Mouse (Mus musculus) right cerebral cortex, adult 18-20 months (tissue): Measurements from ENCODE around the gene Fam110c.
A peak's percentile ranks its signal among the peaks of the same experiment; 100 is the strongest.
"Not testable (repeated sequence)": the region's sequence is repeated elsewhere in the genome, so short reads cannot be mapped to it uniquely, and the experiment has no call there.

Experiments used
- DNase-seq: peaks from one replicate; pipeline ENCODE4 v3.0.0; 2022; ENCODE audit warnings: mixed read lengths

Fam110c gene

DNA sequence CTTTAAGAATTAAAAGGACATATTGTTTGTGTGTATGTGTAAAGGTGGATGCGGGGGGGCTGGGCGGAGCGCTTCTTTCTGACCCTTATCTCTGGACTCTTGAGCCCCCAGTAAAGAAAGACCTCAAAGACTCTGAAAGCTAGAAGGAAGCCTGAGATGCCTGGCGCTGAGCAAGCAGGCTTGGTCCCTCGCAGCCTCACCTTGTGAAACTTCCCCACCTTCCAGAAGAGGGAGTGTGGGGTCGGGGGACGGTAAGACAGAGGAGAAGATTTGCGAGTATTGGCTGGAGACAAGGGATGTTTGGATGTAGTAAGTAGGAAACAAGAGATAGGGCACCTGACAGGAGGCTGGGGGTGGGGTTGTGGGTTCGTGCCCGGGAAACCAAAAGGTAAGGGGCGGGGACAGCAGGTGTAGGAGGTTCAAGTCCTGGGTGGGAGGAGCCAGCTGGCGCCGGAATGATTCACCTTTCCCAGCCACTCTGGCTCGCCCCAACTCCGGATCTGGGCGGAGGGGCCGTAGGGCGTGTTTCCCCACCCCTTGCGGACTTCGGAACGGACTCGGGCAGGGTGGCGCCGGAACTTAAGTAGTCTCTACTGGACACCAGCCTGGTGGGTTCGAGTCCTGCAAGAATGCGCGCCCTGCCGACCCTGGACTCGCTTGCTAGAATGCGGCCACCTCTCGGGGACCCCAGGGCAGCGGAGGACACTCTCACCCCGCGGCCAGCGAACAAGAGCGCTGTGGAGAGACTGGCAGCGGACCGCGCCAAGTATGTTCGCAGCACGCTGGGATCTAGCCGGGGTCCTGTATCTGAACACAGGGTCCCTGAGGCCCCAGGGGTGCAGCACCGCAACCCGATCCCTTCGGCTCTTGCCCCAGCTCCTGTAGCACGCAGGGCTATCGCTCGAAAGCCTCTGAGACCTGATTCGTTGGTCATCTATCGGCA, at the start of gene Fam110c:
TSS of gene Fam110c (plus strand) at position 450 of the 943 bp plus-strand sequence.
- no peak for DNase-seq

DNA sequence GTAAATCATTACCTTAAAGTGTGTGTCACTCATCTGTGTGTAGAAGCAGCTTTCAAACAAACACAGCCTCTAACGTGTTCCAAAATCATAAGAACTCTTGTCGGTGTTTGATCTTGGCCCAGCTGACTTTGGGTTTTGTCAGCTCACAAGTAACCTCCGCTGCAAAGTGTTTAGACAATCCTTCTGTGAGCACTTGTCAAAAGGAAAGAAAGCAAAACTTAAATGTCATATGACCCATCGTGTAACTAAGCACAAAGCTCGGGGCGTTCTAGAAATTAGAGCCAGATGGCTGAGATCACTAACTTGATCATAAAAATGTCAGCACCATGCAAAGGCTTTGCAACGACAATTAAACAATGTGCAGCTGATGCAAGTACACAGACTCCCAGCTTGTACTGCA, 47.2 kb upstream of the Fam110c start:
- DNase-seq: no peak

DNA sequence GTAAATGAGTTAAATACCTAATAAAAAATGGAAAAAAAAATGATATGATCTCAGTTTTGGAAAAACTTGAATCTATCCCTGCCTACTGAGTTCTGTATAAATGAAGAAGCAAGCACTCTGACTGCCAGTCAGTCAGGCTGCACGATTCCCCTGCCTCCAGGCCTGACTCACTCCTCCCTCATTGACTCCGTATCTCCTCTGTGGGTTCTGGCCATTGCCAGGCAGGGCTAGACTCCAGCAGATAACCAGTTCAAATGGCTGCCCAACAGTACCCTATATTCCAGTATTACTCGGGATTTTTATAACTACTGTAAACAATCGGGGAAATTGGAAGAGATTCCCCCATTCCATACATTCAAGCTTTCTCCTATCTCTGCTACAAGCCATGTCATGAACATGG, 21.6 kb upstream of the Fam110c start:
- no peak for DNase-seq

DNA sequence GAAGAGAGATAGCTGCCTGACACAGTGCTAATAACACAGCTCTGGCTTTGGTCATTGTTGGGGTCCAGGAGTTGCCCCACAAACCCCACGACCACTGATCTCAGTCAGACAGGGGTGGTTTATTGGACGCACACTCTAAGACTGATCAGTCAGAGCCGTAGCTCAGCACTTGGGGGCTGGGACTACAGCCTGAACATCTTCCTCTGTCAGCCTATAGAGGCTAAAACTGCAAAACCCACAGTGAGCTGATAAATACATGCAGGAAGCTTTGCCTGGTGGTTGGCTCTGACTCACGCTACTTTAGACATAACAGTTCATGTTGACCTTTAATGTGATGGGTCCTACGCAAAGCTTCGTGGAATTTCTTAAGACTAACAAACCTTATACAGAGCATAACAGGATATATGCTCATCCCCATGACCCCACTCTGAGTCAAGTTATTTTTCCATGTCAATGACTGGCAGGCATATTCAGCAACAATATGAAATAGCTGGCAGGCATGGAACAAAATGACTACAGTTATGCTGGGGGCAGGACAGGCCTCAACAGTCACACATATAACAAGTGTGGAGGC, 17.3 kb upstream of the Fam110c start:
- no peak for DNase-seq

DNA sequence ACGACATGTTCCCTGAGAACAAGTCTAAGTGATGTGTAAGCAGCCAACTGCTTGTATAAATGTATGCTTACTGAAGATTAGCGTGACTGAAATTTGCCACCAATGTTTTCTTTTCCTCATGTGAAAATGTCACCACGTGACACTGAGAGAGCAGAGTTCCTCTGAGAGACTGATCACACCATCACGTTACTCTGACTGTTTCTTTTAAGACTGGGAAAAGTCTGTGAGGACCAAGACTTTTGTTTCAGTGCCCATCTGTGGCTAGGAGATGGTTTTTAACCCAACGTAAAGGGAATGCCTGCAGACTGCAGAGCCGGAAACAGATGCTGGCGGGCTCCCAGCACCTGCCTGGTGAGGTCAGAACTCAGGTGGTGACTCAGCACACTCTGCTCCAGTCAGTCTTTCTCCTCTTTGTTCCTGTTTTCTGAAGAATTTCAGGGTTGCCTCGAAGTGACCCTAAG, 14.2 kb upstream of the Fam110c start:
- DNase-seq: no peak

DNA sequence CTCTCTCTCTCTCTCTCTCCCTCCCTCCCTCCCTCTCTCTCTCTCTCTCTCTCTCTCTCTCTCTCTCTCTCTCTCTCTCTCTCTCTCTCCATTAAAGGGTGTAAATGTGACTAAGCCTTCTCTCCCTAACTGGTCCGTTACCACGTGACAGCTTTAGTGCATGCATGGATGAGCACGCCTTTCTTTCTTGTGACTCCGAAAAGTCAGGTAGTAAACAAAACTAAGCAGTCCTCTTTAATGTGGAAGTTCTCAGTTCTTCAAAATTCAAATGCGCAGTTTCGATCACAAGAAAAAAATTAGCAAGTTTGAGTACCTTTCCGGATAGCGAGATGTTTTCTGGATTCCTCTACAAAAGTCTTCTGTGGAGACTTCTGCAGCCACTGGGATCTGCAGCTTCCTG, 13.4 kb upstream of the Fam110c start:
- no peak for DNase-seq

DNA sequence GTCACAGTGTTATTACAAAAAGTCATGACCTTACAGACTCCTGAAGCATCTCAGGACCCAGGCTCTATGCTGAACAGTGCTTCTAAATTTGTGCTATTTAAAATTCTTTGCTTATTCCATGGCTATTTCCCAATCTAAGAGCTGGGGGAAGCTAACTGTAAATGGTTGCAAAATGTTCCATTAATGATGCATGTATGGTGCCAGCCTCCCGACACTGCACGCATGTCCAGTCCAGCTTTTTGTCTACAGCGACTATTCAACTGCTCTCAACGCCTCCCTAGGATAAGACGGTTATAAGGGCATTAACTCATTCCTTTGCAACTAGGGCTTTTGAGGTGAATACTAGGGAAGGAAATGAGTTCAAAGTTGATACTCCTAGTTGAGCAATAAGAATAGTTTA, 2.4 kb upstream of the Fam110c start:
- DNase-seq: no peak

DNA sequence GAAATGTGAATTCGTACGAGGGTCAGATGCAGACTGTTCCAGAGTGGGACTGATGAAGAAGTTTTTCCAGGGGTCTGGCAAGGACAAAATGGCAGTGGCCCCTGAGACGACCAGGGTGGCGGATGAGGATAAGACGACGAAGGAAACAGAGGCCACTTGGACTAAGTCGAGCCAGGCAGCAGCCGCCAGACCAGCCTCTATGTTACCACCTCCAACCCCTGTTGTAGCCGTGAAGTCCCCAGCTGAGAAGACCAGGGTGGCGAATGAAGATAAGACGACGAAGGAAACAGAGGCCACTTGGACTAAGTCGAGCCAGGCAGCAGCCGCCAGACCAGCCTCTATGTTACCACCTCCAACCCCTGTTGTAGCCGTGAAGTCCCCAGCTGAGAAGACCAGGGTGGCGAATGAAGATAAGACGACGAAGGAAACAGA, 710 bp downstream of the Fam110c start:
- not testable (repeated sequence) for DNase-seq

DNA sequence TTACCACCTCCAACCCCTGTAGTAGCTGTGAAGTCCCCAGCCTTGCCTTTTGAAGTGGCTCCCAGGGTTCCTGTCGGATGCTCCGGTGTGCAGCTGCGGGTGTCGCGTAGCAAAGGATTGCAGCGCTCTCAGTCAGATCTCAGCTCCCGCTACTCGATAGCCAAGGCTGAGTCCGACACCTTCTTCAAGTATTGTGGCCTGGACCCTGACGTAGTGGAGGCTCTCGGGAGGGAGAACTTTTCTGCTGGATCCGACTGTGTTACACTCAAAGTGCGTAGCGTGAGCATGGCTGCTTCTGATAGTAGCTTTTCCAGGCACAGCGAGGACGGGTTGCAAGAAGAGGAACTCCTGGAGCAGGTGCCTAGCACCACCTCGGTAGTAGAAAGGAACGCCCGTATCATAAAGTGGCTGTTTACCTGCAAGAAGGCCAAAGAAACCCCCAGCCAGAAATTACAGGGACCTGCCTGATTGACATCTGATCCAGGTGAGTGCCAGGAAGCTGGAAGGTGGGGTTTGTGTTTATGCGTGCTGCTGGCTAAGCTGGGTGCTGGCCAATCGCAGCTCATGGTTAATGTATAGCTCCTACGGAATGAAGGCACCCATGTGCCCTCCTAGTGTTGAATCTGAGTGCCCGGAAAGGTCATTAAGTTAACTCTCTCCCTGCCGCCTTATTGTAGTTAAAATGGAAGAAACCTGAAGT, 1.3 kb downstream of the Fam110c start:
- peak; percentile 16 for DNase-seq

DNA sequence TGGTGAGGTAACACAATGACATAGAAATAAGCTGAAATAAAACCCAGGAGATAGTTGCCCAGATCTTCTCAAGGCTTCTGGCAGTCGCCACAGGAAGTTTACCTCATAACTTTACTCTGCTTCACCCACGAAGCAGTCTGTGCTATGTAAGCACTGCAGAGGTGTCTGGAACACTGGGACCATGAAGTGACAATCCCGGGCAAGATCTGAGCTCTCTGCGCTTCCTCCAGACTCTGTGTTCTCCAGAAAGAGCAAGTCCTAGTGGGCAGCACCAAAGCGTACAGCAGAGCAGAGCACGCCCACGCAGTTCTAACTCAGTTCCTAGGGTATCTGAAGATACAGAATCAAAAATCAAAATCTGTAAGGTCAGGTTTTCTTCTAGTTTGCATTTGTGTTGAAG, 3.4 kb downstream of the Fam110c start:
- no peak for DNase-seq

DNA sequence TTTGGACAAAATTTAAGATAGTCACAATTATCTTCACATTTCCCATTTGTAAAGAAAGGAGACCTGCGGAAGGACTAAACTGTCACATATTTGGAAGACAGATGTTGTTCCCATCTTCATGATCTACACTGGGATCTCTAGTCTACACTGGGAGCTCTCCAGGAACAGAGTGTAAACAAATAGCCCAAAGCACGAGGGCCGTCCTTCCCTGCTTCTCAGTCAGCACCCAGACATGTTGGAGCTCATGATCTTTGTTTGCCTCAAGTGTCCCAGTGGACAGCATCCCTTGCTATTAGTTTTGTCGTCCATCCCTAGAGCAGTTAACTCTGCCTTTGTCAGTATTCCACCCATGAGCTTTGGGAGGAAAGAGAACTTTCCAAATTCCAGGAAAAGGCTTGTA, 4.4 kb downstream of the Fam110c start:
- no peak for DNase-seq

DNA sequence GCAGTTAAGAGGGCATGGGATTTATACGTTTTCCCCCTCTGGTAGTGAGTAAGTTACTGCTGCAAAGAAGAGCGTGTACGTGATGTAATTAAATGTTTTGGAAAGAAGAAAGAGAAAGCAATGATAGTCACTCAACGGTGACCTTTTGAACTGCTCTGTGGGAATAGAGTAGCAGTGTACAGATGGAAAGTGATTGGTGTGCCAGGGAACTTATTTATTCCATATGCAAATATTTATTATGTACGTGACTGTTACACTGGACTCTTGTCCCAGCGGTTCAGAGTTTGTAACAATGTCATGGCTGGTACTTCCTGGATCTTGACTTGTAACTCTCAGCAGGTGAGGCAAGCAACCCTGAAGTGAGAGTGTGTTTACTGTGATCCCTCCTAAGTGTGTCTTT, 6.7 kb downstream of the Fam110c start:
- DNase-seq: no peak

DNA sequence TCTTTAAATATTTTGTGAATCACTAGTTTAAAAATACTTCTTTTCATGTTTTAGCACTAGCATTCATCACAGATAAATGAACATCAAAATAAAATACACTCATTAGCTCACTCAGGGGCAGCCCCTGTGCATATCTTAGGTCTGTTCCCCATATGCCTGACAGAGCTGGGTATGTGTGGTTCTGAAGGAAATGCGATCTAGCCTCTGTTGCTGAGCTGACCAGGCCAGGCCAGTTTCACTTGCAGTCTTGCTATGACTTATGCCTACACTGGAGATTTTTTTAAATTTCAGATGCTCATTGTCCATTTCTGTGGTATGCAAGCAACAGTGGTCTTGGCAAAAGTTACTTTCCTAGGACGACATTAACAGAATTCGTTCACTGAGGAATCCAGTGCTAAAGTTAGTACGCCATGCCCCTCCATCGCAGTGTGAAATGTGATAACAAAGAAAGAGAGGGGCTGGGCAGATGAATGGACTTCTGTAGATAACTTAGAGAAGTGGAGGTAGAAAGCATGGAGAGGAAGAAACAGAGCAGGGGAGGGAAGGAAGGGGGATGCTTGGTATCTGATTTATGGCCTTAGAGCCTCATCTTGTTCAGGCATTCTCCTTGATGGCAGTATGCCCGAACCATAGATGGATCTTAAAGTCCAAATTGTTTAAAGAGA, 7.4 kb downstream of the Fam110c start:
- no peak for DNase-seq

DNA sequence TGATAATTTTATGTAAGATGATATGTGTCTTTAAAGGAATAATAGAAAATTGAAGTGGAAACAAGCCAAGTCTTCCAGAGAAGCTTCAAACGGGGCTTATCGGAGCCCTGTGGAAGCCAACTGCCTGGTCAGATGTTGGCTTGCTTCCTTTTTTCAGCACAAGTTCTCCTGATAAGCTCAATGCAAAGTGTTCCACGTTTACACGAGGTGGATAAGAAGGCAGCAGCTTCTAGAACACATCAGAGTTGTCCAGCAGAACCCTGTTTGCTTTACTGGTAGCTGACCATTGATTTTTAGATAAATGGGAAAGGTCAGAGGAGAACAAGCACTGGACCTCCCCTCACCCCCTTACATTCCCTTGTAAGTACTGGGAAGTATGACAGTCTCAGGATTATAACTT, 9.3 kb downstream of the Fam110c start:
- DNase-seq: no peak

DNA sequence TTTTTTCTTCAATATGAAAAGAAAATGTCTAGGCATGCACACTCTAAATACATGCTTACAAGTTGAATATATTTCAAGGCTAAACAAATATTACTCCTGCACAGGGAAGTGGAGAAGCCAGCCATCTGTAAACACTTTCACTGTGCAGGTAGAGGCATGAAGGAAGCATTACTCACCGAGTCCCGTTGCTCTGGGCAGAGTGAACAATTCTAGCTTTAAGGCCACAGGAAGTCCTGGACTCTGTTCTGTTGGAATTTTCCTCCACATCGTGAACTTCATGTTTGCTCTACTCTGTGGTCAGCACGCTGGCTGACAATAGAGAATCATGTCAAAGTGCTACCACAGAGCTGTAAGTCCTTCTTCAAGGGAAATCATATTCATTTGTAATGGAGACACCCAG, 9.7 kb downstream of the Fam110c start:
- no peak for DNase-seq

DNA sequence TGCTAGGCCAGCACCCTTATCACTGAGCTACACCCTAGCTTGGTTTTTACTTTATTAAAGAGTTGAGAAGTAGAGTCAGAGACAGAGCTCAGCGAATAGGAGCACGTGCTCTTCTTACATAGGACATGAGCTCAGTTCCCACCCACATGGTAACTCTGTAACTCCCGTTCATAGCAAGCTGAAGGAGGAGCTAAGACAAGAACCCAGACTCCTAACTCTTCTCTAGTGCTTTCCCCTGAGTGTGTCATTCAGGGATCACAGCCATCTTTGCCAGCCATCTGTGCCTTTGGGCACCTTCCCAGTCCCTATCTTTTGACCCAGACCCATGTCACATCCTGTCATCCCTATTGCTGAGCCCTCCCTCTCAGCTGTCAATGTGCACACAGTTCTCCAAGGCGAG, 13.4 kb downstream of the Fam110c start:
- no peak for DNase-seq

DNA sequence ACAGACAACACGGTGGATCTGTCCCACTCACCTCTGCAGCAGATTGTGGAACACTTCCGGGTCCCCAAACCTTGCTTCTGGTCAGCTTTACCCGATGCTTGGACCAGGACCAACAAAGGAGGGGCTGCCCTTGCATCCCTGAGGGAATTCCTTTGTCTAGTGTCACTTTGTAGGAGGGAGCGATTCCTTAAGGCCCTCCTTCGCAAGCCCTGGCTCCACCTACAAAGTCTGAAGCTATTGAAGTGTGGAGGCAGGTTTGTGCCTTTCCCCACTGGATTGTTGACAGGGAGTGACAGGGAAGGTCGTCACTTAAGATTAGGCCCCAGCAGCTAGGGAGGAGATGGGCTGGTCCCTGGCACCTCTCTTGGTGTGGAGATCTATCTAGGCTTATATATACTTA, 16.7 kb downstream of the Fam110c start:
- DNase-seq: no peak

DNA sequence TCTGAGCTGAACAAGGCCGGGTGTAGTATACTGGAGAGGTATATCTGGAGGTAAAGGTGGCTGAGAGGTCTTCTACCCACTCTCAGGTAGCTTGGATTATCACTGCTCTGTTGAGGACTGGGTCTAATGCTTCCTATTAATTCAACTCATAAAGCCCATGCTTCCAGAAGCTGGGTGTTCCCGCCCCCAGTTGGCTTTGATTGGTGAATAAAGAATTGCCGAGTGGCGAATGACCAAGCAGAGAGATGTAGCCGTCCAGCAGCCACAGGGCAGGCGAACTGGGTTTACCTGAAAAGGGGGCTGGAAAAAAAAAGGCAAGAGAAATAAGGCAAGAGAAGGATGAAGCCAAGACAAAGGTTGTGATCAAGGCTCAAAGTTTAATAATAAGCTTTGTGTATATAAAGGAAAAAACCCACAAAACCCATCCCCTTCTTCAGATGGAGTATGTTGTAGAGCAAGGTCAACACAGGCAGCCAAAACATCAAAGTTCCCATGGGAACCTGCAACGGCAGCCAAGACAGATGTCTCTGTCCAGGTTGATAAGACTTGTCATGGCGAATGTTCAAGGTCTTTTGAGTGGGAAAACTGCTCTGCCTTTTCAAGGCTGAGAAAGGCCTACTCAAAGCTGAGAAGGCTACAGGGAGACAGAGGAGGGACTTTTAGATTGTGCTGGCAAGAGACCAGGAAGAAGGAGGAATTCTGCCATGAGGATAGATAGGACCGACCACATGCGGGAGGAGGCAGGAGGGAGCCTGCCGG, 17.4 kb downstream of the Fam110c start:
- no peak for DNase-seq

DNA sequence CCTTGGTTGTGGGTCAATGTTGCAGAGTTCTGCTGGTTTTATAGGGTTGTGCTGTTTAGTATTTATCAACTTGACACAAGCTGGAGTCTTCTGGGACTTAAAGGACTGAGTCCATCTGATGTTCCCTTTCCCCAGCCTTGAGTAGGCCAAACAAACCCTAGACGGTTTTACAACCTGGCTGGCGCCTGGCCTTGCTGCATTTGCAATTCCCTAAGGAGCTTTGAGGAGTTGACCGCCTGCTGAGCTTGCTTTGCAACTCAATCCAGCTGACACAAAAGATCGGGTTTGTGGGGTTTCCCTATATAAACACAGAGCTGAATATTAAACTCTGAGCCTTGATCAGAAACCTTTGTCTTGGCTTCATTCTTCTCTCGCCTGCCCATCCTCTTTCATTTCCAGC, 18.8 kb downstream of the Fam110c start:
- no peak for DNase-seq

DNA sequence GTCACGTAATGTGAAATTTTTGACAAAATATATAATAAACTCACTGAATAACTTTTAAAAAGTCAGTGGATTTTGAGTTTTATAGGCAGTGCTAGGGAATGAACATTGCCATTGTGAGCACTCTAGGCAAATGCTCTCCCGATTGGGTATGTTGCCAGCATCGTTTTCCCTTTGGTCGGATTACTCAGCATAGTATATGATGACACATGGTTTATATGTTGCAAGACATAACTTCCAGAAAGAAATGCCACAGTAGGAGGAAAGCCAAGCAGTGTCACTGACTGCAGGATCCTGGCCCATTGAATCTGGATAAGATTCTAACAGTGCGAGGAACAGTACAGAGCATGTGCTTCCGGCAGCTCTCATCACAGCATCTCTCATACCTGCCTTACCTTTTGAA, 23.5 kb downstream of the Fam110c start:
- DNase-seq: no peak

DNA sequence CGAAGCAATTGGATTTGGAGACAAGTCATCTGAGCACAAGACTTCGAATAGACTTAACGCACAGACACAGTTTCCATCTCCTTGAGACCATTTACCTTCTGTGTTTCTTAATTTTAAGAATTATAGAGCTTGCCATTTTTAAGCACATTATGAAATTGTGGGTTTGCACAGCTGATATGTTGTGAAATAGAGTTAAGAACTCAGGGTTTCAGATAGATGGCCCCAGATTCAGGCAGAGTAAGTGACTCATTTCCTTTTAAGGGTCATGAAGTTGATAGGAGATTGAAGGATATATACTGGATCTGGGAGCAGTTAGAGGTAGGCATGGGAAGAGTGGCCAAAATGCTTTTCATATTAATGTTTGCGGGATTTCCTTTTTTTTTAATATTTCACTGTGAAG, 27.5 kb downstream of the Fam110c start:
- DNase-seq: no peak

DNA sequence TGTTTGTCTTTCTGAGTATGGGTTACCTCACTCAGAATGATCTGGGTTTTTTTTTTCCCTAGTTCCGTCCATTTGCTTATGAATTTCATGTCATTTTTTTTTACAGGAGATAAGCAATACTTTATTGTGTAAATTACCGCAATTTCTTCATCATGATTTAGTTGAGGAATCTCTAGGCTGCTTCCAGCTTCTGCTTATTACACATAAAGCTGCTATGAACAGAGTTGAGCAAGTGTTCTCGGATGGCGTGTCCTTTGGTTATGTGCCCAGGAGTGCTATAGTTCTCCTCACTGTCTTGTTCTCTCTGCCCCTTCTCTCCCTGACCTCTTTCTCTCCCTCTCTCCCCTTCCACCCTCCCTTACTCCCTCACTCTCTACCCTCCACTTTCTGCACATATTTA, 28.2 kb downstream of the Fam110c start:
- DNase-seq: no peak
